Mouse (Mus musculus) frontal cortex, adult 2 months (tissue): ENCODE results near the gene Hspa4l. TPM values are rescaled to one million over a fixed set of nuclear protein-coding genes. Genes with fewer than 3 reads are reported as not detected.
"Not testable (repeated sequence)": the region's sequence is repeated elsewhere in the genome, so short reads cannot be mapped to it uniquely, and the experiment has no call there.

Experiments used
- DNase-seq, 2 experiments: peaks; one replicate each; pipeline ENCODE4 v3.0.0; 2022; ENCODE audit warnings: low spot score in 1 of 2; ENCODE audit errors: extremely low spot score in 1 of 2
- polyA plus RNA-seq: library from polyadenylated mRNA; depleted of rRNA; stranded (reverse); fragments of >200 nt; gene quantifications from 2 replicates; pipeline ENCODE4 v1.2.3, GENCODE M21; 2012; rRNA removed

Gene Hspa4l
- polyA plus RNA-seq, 1 experiment = 43.1 TPM

DNA sequence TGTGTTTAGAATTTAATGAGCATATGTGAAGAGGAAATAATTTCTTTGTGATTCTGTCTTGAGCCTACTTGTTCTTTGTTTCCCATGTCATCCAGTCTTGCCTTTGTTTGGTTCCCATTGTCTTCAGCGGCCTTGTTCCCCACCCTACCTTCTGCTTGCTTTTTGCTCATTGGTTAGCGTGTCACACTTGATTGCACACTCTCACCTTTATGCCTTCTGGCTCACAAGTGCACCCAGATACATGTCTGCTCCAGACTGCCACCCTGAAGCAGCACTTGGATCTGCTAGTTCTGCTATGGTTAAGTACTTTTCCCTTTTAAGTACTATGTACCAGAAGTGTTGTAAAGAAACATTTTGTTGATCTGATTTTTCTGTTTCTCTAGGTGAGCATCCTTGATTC, 65.6 kb downstream of the Hspa4l start:
- no peak for DNase-seq

DNA sequence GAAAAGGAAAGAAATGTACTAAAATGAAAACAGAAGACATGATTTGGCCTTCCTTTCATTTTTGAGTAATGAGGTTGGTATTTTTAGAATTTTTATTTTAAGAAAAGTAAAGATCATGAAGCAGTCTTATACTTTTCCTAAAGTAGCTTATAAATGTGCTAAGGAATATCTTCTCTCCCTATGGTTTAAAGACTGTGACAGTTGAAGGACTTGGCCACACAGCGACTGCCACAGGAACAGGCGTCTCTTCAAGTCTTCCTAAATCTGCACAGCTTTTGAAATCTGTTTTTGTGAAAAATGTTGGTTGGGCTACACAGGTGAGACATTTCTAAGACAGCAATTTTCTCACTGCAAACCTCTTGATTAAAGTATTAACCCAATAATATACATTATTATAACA, 69.0 kb downstream of the Hspa4l start:
- no peak for DNase-seq

DNA sequence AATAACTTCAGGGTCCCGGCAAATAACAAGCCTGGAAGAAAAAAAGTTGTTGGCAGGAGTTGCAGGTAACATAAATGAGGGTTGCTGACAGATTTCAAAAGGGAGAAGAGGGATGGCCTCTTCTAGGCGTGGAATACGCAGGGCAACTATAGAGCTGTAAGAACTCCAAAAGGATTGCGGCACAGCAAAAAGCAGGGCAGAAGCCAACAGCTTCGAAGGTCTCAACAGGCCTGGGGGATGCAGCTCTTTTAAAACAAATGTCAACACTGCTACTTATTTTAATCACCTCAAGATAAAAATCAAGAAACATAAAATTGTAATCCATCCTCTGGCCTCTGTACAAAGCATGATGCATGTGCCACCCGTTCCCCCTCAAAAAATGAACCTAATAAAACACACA, 101.2 kb downstream of the Hspa4l start:
- not testable (repeated sequence) for DNase-seq

Other genes with a start within 250 kb of the Hspa4l start
- gene Intu, start 213.2 kb upstream of the Hspa4l start, polyA plus RNA-seq = 6.9 and 8.8 TPM in 2 replicates
- 0.06 and 0.12 TPM in 2 replicates for gene Slc25a31, start 35.6 kb upstream of the Hspa4l start, polyA plus RNA-seq
- gene Plk4, start 55.5 kb downstream of the Hspa4l start, polyA plus RNA-seq = 3.3 and 4.0 TPM in 2 replicates
- gene Mfsd8, start 102.4 kb downstream of the Hspa4l start, polyA plus RNA-seq = 13.5 and 15.1 TPM in 2 replicates
- 21.0 and 21.7 TPM in 2 replicates for gene Abhd18, start 102.5 kb downstream of the Hspa4l start, polyA plus RNA-seq
- gene 1700034I23Rik, start 158.0 kb downstream of the Hspa4l start, polyA plus RNA-seq = 0.13 and 0.16 TPM in 2 replicates
- gene Larp1b, start 205.3 kb downstream of the Hspa4l start, polyA plus RNA-seq = 16.0 and 16.6 TPM in 2 replicates